Mouse (Mus musculus) 3134 (cell line): ENCODE results near the gene Aldh3b2.
A peak's percentile ranks its signal among the peaks of the same experiment; 100 is the strongest.

Experiments
- DNase-seq: peaks from one replicate; pipeline ENCODE4 v3.0.0-alpha.2; 2011; ENCODE audit warnings: low spot score; ENCODE audit not compliant: insufficient read length; ENCODE audit errors: extremely low read depth

Gene Aldh3b2

GRCm38 (mm10) chr19:3972229-3972628 lies at the start of gene Aldh3b2:
Gene Aldh3b2 (plus strand): TSS chr19:3972328.
- no peak for DNase-seq

GRCm38 (mm10) chr19:3922661-3923371 lies 49.3 kb upstream of the Aldh3b2 start:
- DNase-seq = no peak

- DNase-seq = no peak
These were observed 48.5 kb upstream of the Aldh3b2 start for GRCm38 (mm10) chr19:3923586-3923985.

GRCm38 (mm10) chr19:3924190-3924589 lies 47.9 kb upstream of the Aldh3b2 start:
- DNase-seq = no peak

GRCm38 (mm10) chr19:3924868-3925267 lies 47.3 kb upstream of the Aldh3b2 start:
- DNase-seq = no peak

GRCm38 (mm10) chr19:3925859-3926258 lies 46.3 kb upstream of the Aldh3b2 start:
- DNase-seq = no peak

GRCm38 (mm10) chr19:3926279-3926678 lies 45.8 kb upstream of the Aldh3b2 start:
- DNase-seq = peak; percentile 82

- DNase-seq = no peak
These were observed 45.4 kb upstream of the Aldh3b2 start for GRCm38 (mm10) chr19:3926685-3927084.

GRCm38 (mm10) chr19:3927989-3928388 lies 44.1 kb upstream of the Aldh3b2 start:
- DNase-seq = no peak

GRCm38 (mm10) chr19:3928779-3929178 lies 43.3 kb upstream of the Aldh3b2 start:
- DNase-seq = no peak

GRCm38 (mm10) chr19:3929211-3929941 lies 42.8 kb upstream of the Aldh3b2 start, which contains the start of gene Aldh3b1:
Gene Aldh3b1 (minus strand): TSS chr19:3929808.
- DNase-seq = peak; percentile 94

GRCm38 (mm10) chr19:3930262-3931057 lies 41.7 kb upstream of the Aldh3b2 start:
- no peak for DNase-seq

GRCm38 (mm10) chr19:3931716-3932115 lies 40.4 kb upstream of the Aldh3b2 start:
- DNase-seq = no peak

- peak; percentile 50 for DNase-seq
These were observed 36.9 kb upstream of the Aldh3b2 start, which contains the start of gene Unc93b1 for GRCm38 (mm10) chr19:3935032-3935895. Gene Unc93b1 (plus strand): TSS chr19:3935186.

GRCm38 (mm10) chr19:3935896-3936850 lies 36.0 kb upstream of the Aldh3b2 start:
- DNase-seq = no peak

- DNase-seq = no peak
These were observed 29.8 kb upstream of the Aldh3b2 start for GRCm38 (mm10) chr19:3942315-3942714.

- DNase-seq = no peak
These were observed 29.0 kb upstream of the Aldh3b2 start for GRCm38 (mm10) chr19:3942986-3943735.

- DNase-seq = peak; percentile 36
These were observed 26.1 kb upstream of the Aldh3b2 start for GRCm38 (mm10) chr19:3945872-3946564.
